Mouse (Mus musculus) embryonic facial prominence, embryonic 11.5 days (tissue): Measurements from ENCODE around the gene Ankrd36. TPM values are rescaled to one million over a fixed set of nuclear protein-coding genes. Genes with fewer than 3 reads are reported as not detected.
A peak's percentile ranks its signal among the peaks of the same experiment; 100 is the strongest.

Experiments used
- ATAC-seq: fragments of 200-750 bp; cut with Nextera tagmentation; replicated peaks from 2 replicates; pipeline ENCODE4 v1.8.0; 2017; ENCODE audit warnings: low read depth; ENCODE audit not compliant: insufficient number of reproducible peaks, low FRiP score, low TSS enrichment
- DNase-seq: peaks from one replicate; pipeline ENCODE4 v3.0.0-alpha.2; 2015; ENCODE audit warnings: low spot score
- H3K27ac ChIP-seq: fragments of 300-500 bp; sonication (generic); replicated peaks from 2 replicates; pipeline ENCODE4 v1.5.1; 2014; ENCODE audit warnings: mild to moderate bottlenecking, low read depth, low read length, control low read depth
- H3K27me3 ChIP-seq: fragments of 300-500 bp; sonication (generic); 2 replicates; pipeline ENCODE4 v1.6.1; 2014; ENCODE audit warnings: mild to moderate bottlenecking, low read length, moderate library complexity, mixed read lengths; ENCODE audit not compliant: control insufficient read depth, insufficient read depth
- H3K36me3 ChIP-seq: fragments of 300-500 bp; sonication (generic); replicated peaks from 2 replicates; pipeline ENCODE4 v1.6.1; 2014; ENCODE audit warnings: low read depth, mild to moderate bottlenecking, low read length, moderate library complexity, mixed read lengths; ENCODE audit not compliant: control insufficient read depth, insufficient read depth
- H3K4me1 ChIP-seq: fragments of 300-500 bp; sonication (generic); 2 replicates; pipeline ENCODE4 v1.6.1; 2014; ENCODE audit warnings: low read length, mixed read lengths; ENCODE audit not compliant: control insufficient read depth, insufficient read depth
- H3K4me2 ChIP-seq: fragments of 300-500 bp; sonication (generic); 2 replicates; pipeline ENCODE4 v1.6.1; 2014; ENCODE audit warnings: low read depth, mild to moderate bottlenecking, control low read depth, low read length, moderate library complexity
- H3K4me3 ChIP-seq: fragments of 300-500 bp; sonication (generic); 2 replicates; pipeline ENCODE4 v1.5.1; 2014; ENCODE audit warnings: low read depth, low read length, control low read depth
- H3K9ac ChIP-seq: fragments of 300-500 bp; sonication (generic); replicated peaks from 2 replicates; pipeline ENCODE4 v1.6.1; 2014; ENCODE audit warnings: mild to moderate bottlenecking, control low read depth, low read length
- H3K9me3 ChIP-seq: fragments of 300-500 bp; sonication (generic); replicated peaks from 2 replicates; pipeline ENCODE4 v1.6.1; 2016; ENCODE audit warnings: mild to moderate bottlenecking, low read length, inconsistent platforms, mixed read lengths; ENCODE audit not compliant: control insufficient read depth
- WGBS: fragments of 180-500 bp; shearing (Covaris S2); extraction: QIAGEN DNeasy Blood & Tissue Kit; methylation state at CpG from one replicate; pipeline ENCODE4 v1.1.7; 2014; 5-methylcytosine and 5-hydroxymethylcytosine counted together
- polyA plus RNA-seq: library from polyadenylated mRNA; unstranded; fragments of >200 nt; fragmentation: Nextera tagmentation; extraction: Ambion mirVana; gene quantifications from 2 replicates; pipeline ENCODE4 v1.2.1, GENCODE M21; 2014

Gene Ankrd36
- polyA plus RNA-seq, 1 experiment from 2014 or later = not detected

DNA sequence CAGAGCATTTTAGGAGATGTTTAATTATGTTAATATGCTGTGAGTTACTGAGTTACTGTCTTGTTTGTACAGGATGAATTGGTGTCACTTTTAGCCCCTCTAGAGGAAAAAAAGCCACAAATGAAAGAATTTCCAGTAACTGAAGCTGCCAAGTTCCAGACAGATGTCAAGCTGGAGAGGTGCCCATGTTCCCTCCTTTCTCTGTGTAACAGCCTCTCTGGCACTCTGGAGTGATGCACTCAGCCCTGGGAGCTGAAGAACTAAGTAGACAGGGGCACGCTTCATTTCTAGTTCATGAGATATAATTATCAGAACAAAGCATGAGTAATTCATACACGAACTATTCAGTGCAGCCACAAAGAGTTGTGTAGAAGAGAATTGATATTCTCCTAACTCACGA lies 45.0 kb downstream of the Ankrd36 start:
- Histone ChIP-seq H3K9me3 (no peaks in the 10 kb centered on the region), H3K4me3 (no peak overlapping the region), H3K36me3 (no peaks in the 10 kb centered on the region), H3K4me2 (no peak overlapping the region), H3K9ac (no peak overlapping the region), H3K27ac (no peak overlapping the region), H3K27me3 (no peaks in the 10 kb centered on the region), H3K4me1 (no peaks in the 10 kb centered on the region)
- ATAC-seq (no peak), DNase-seq (no peak)
- WGBS = 89% methylated on average over 3 of the region's 3 CpGs

DNA sequence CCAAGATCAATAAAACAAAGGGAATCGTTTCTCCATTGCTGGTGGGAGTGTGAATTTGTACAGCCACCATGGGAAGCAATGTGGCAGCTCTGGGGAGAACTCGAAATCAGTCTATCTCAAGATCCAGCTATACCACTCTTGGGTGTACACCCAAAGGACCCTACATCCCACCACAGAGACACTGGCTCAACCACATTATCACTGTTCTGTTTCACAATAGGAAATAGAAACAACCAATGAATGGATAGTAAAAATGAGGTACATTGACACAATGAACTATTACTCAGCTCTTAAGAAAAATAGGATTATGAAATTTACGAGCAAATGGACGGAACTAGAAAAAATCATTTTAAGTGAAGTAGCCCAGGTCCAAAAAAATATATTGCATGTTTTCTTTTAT lies 55.6 kb downstream of the Ankrd36 start:
- DNase-seq = no peak
- H3K36me3 ChIP-seq = no peaks in the 10 kb centered on the region
- ATAC-seq = no peak
- H3K27me3 ChIP-seq = no peaks in the 10 kb centered on the region
- H3K4me3 ChIP-seq = no peak overlapping the region
- no peak overlapping the region for H3K9ac ChIP-seq
- H3K4me2 ChIP-seq = no peak overlapping the region
- no peaks in the 10 kb centered on the region for H3K9me3 ChIP-seq
- H3K4me1 ChIP-seq = no peaks in the 10 kb centered on the region
- H3K27ac ChIP-seq = no peak overlapping the region
- WGBS = 83% methylated on average over 4 of the region's 4 CpGs

- Histone ChIP-seq H3K9me3 (no peaks in the 10 kb centered on the region), H3K36me3 (no peaks in the 10 kb centered on the region), H3K4me2 (no peak overlapping the region), H3K4me3 (no peak overlapping the region), H3K27me3 (no peaks in the 10 kb centered on the region), H3K9ac (no peak overlapping the region), H3K4me1 (no peaks in the 10 kb centered on the region), H3K27ac (no peak overlapping the region)
- DNase-seq (peak; percentile 84), ATAC-seq (no peak; the same call in 1 of the 2 replicates)
- WGBS = 25% methylated on average over 15 of the region's 15 CpGs
Measured at GRCm38 (mm10) chr11:5629033-5629432, 59.5 kb downstream of the Ankrd36 start.

DNA sequence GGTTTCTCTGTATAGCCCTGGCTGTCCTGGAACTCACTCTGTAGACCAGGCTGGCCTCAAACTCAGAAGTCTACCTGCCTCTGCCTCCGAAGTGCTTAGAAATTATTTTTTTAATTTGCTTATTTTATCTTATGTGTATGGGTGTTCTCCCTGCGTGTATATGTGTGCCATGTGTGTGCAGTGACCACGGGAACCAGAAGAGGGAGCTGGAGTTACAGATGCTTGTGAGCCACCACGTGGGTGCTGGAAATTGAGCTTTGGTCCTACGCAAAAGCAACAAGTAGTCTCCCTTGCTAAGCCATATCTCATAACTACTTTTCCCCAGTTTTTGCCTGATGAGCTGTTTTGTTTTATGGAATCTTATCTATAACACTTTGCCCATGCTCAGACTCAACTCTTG lies 73.6 kb downstream of the Ankrd36 start:
- Histone ChIP-seq H3K27ac (no peak overlapping the region), H3K9ac (no peak overlapping the region), H3K27me3 (no peaks in the 10 kb centered on the region), H3K36me3 (no peaks in the 10 kb centered on the region), H3K4me3 (no peak overlapping the region), H3K9me3 (no peaks in the 10 kb centered on the region), H3K4me1 (no peaks in the 10 kb centered on the region), H3K4me2 (no peak overlapping the region)
- 77% methylated on average over 5 of the region's 5 CpGs for WGBS
- DNase-seq (no peak), ATAC-seq (no peak)

GRCm38 (mm10) chr11:5650321-5650720 lies 80.8 kb downstream of the Ankrd36 start:
- Histone ChIP-seq H3K27ac (no peak overlapping the region), H3K4me3 (no peak overlapping the region), H3K4me1 (no peaks in the 10 kb centered on the region), H3K4me2 (no peak overlapping the region), H3K9me3 (no peaks in the 10 kb centered on the region), H3K36me3 (no peaks in the 10 kb centered on the region), H3K27me3 (no peaks in the 10 kb centered on the region), H3K9ac (no peak overlapping the region)
- DNase-seq = peak; percentile 13
- no peak for ATAC-seq
- WGBS = 68% methylated on average over 7 of the region's 7 CpGs

GRCm38 (mm10) chr11:5682541-5682940 lies 113.1 kb downstream of the Ankrd36 start:
- Histone ChIP-seq H3K4me1 (no peaks in the 10 kb centered on the region), H3K4me2 (no peak overlapping the region), H3K36me3 (no peaks in the 10 kb centered on the region), H3K27me3 (no peaks in the 10 kb centered on the region), H3K27ac (no peak overlapping the region), H3K9ac (no peak overlapping the region), H3K9me3 (no peaks in the 10 kb centered on the region), H3K4me3 (no peak overlapping the region)
- DNase-seq (no peak), ATAC-seq (no peak)
- 69% methylated on average over 6 of the region's 6 CpGs for WGBS

GRCm38 (mm10) chr11:5684283-5684682 lies 114.8 kb downstream of the Ankrd36 start:
- Histone ChIP-seq H3K9ac (no peak overlapping the region), H3K36me3 (no peaks in the 10 kb centered on the region), H3K27me3 (no peaks in the 10 kb centered on the region), H3K9me3 (no peaks in the 10 kb centered on the region), H3K4me2 (no peak overlapping the region), H3K27ac (no peak overlapping the region), H3K4me1 (no peaks in the 10 kb centered on the region), H3K4me3 (no peak overlapping the region)
- no peak for DNase-seq
- ATAC-seq = no peak
- 32% methylated on average over 7 of the region's 7 CpGs for WGBS

DNA sequence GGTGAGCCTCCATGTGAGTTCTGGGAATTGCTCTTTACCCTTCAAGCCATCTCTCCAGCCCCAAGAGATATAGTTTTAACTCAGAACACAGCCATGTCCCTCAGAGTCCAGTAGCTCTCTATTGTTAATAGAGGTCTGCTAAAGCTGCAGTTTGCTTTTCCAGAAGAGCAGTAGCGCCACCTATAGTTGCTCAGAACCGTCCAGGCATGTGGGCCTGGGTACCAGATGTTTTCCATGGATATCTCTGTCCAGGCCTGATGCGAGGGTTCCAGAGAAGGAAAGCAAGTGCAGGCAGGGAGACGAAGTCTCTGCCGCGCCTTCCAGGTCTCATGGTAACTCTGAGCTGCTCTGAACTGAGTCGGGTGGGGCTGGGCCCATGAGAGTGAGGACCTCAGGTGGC lies 122.3 kb downstream of the Ankrd36 start:
- Histone ChIP-seq H3K9ac (no peak overlapping the region), H3K27ac (no peak overlapping the region), H3K4me2 (no peak overlapping the region), H3K36me3 (no peaks in the 10 kb centered on the region), H3K9me3 (no peaks in the 10 kb centered on the region), H3K4me1 (no peaks in the 10 kb centered on the region), H3K27me3 (no peaks in the 10 kb centered on the region), H3K4me3 (no peak overlapping the region)
- 32% methylated on average over 7 of the region's 7 CpGs for WGBS
- DNase-seq (peak; percentile 79), ATAC-seq (no peak)
